Mouse (Mus musculus) ES-E14 (cell line): ENCODE measurements at regions not wholly inside any gene's neighbourhood (a gene's known extent, or its start where the extent isn't known, plus 50 kb on each side); places are given as distances from the start of the nearest gene placed in this dataset.
A peak's percentile ranks its signal among the peaks of the same experiment; 100 is the strongest.

Experiments
- DNase-seq: peaks from one replicate; pipeline ENCODE4 v3.0.0-alpha.2; 2013; ENCODE audit warnings: low read depth, low spot score
- H3K27ac ChIP-seq: 2 replicates; pipeline ENCODE4 v1.5.1; 2012; ENCODE audit warnings: low read depth, mild to moderate bottlenecking, low read length, moderate library complexity, mixed read lengths; ENCODE audit not compliant: poor library complexity, insufficient read depth, severe bottlenecking
- H3K36me3 ChIP-seq: 2 replicates; pipeline ENCODE4 v1.6.1; 2012; ENCODE audit warnings: mild to moderate bottlenecking, low read length, moderate library complexity, mixed read lengths; ENCODE audit not compliant: control insufficient read depth, poor library complexity, insufficient read depth, severe bottlenecking
- H3K4me1 ChIP-seq, 2 experiments: fragments of 150-350 bp in 1 of 2; sonication (generic) in 1 of 2; 2 replicates each; pipeline ENCODE4 v1.6.1; 2012; ENCODE audit warnings: low read length in 2 of 2, mild to moderate bottlenecking in 1 of 2, mixed read lengths in 1 of 2; ENCODE audit not compliant: control insufficient read depth in 2 of 2, insufficient read depth in 2 of 2, poor library complexity in 1 of 2
- H3K4me3 ChIP-seq, 2 experiments: fragments of 150-350 bp in 1 of 2; sonication (generic) in 1 of 2; 2 replicates each; pipeline ENCODE4 v1.5.1; 2012; ENCODE audit warnings: low read length in 2 of 2, low read depth in 1 of 2, mild to moderate bottlenecking in 1 of 2, mixed read lengths in 1 of 2; ENCODE audit not compliant: insufficient read depth in 1 of 2, poor library complexity in 1 of 2, severe bottlenecking in 1 of 2
- H3K9ac ChIP-seq: 2 replicates; pipeline ENCODE4 v1.6.1; 2012; ENCODE audit warnings: low read depth, mild to moderate bottlenecking, low read length, mixed read lengths; ENCODE audit not compliant: poor library complexity, insufficient read depth, severe bottlenecking
- H3K9me3 ChIP-seq: fragments of 150-350 bp; sonication (generic); 2 replicates; pipeline ENCODE4 v1.6.1; 2012; ENCODE audit warnings: low read depth, mild to moderate bottlenecking, low read length; ENCODE audit not compliant: control insufficient read depth, insufficient read depth
- CHD2 ChIP-seq: IDR thresholded peaks from 2 replicates; pipeline ENCODE4 v1.6.1; 2014; ENCODE audit warnings: mild to moderate bottlenecking, low read depth, low read length, inconsistent platforms
- HCFC1 ChIP-seq: IDR thresholded peaks from 2 replicates; pipeline ENCODE4 v1.6.1; 2012; ENCODE audit warnings: low read length, inconsistent platforms, borderline replicate concordance; ENCODE audit not compliant: insufficient read depth
- MAFK ChIP-seq: IDR thresholded peaks from 2 replicates; pipeline ENCODE4 v1.6.1; 2014; ENCODE audit warnings: mild to moderate bottlenecking, low read depth, low read length, inconsistent platforms; ENCODE audit not compliant: insufficient read depth
- ZC3H11A ChIP-seq: IDR thresholded peaks from 2 replicates; pipeline ENCODE4 v1.6.1; 2012; ENCODE audit warnings: low read depth, mild to moderate bottlenecking, inconsistent platforms, low read length, borderline replicate concordance
- ZNF384 ChIP-seq: IDR thresholded peaks from 2 replicates; pipeline ENCODE4 v1.6.1; 2012; ENCODE audit warnings: low read depth, low read length, inconsistent platforms
- in situ Hi-C, 2 experiments: fragments of 600-800 bp; cut with MboI; formaldehyde crosslinking; loops; one replicate each; pipeline ENCODE4 v1.15.1; 2025; ENCODE audit warnings: low sequenced_read_pairs in 2 of 2, inconsistent platforms in 1 of 2; ENCODE audit not compliant: unreplicated experiment in 2 of 2

GRCm38 (mm10) chr6:32702245-32702791, 114.3 kb upstream of the Plxna4 start:
- no peak overlapping the region for H3K27ac ChIP-seq
- no peak for DNase-seq
- H3K36me3 ChIP-seq = no peaks in the 10 kb centered on the region
- H3K9me3 ChIP-seq = no peaks in the 10 kb centered on the region
- TF ChIP-seq ZNF384 (no peak), HCFC1 (no peak), MAFK (no peak), CHD2 (no peak), ZC3H11A (no peak)
- no peak overlapping the region for H3K4me3 ChIP-seq
- in situ Hi-C loops = no loop called here
- no peak overlapping the region for H3K9ac ChIP-seq
- H3K4me1 ChIP-seq = peaks cover 0 to 2% of the 10 kb centered on the region in 2 experiments; a peak in 1 of 4 replicates

- Histone ChIP-seq H3K36me3 (no peaks in the 10 kb centered on the region), H3K9ac (no peak overlapping the region), H3K27ac (no peak overlapping the region), H3K9me3 (no peaks in the 10 kb centered on the region), H3K4me3 (no peak overlapping the region), H3K4me1 (no peaks in the 10 kb centered on the region)
- no peak for DNase-seq
- TF ChIP-seq MAFK (no peak), CHD2 (no peak), HCFC1 (no peak), ZNF384 (no peak), ZC3H11A (no peak)
- in situ Hi-C loops = no loop called here
Observed at GRCm38 (mm10) chr6:32699811-32700210, 111.8 kb upstream of the Plxna4 start.

GRCm38 (mm10) chr6:32697771-32698270, 109.8 kb upstream of the Plxna4 start:
- TF ChIP-seq ZNF384 (no peak), CHD2 (no peak), ZC3H11A (no peak), HCFC1 (no peak), MAFK (no peak)
- in situ Hi-C loops = no loop called here

GRCm38 (mm10) chr6:32696037-32696436, 108.0 kb upstream of the Plxna4 start:
- Histone ChIP-seq H3K4me3 (no peak overlapping the region), H3K36me3 (no peaks in the 10 kb centered on the region), H3K4me1 (no peaks in the 10 kb centered on the region), H3K9ac (no peak overlapping the region), H3K27ac (no peak overlapping the region), H3K9me3 (peaks cover 5% of the 10 kb centered on the region)
- in situ Hi-C loops = no loop called here
- no peak for TF ChIP-seq ZC3H11A
- no peak for TF ChIP-seq CHD2
- TF ChIP-seq HCFC1 = no peak
- no peak for TF ChIP-seq ZNF384
- no peak for TF ChIP-seq MAFK
- no peak for DNase-seq

More at GRCm38 (mm10) chr6:32697771-32698270, 109.8 kb upstream of the Plxna4 start:
- no peak overlapping the region for H3K9ac ChIP-seq
- DNase-seq = no peak
- H3K36me3 ChIP-seq = no peaks in the 10 kb centered on the region
- H3K9me3 ChIP-seq = no peaks in the 10 kb centered on the region
- H3K4me3 ChIP-seq = no peak overlapping the region
- H3K27ac ChIP-seq = no peak overlapping the region
- H3K4me1 ChIP-seq = no peaks in the 10 kb centered on the region

GRCm38 (mm10) chr6:32672552-32672951, 84.6 kb upstream of the Plxna4 start:
- Histone ChIP-seq H3K4me3 (no peak overlapping the region), H3K9ac (no peak overlapping the region), H3K36me3 (no peaks in the 10 kb centered on the region), H3K4me1 (no peaks in the 10 kb centered on the region), H3K9me3 (no peaks in the 10 kb centered on the region), H3K27ac (no peak overlapping the region)
- TF ChIP-seq MAFK (peak; percentile 69), ZC3H11A (no peak)
- no peak for DNase-seq
- in situ Hi-C loops = no loop called here
